Mouse (Mus musculus): ENCODE measurements around the gene Prkag2. TPM values are rescaled to one million over a fixed set of nuclear protein-coding genes. Genes with fewer than 3 reads are reported as not detected.

Gene Prkag2
- polyA plus RNA-seq, 1 experiment from 2014 or later: 36.4 TPM

GRCm38 (mm10) chr5:25088633-25089032 is 11.8 kb downstream of the Prkag2 start:
- Histone ChIP-seq H3K27me3 (ENCODE audit: insufficient read depth, low read length) (no peaks in the 10 kb centered on the region), H3K9me3 (replicated peaks; ENCODE audit: low read length) (no peaks in the 10 kb centered on the region), H3K4me1 (replicated peaks; ENCODE audit: insufficient read depth, low read length) (peaks cover 10% of the 10 kb centered on the region), H3K4me2 (ENCODE audit: low read length) (no peak overlapping the region), H3K9ac (ENCODE audit: low read depth, low read length) (no peak overlapping the region), H3K36me3 (ENCODE audit: insufficient read depth, low read length) (no peaks in the 10 kb centered on the region), H3K4me3 (replicated peaks; ENCODE audit: low read depth, low read length) (no peak overlapping the region), H3K27ac (no peak overlapping the region)
- 70% methylated on average over 4 of the region's 4 CpGs for WGBS
- TF ChIP-seq CTCF (IDR thresholded peaks at IDR 0.05; ENCODE audit: low read depth): no peak
- no peak for ATAC-seq (replicated peaks; ENCODE audit: low FRiP score, low read depth)
- DNase-seq (ENCODE audit: low spot score): no peak

GRCm38 (mm10) chr5:25088111-25088510 is 12.3 kb downstream of the Prkag2 start:
- DNase-seq (ENCODE audit: low spot score): no peak
- Histone ChIP-seq H3K9me3 (replicated peaks; ENCODE audit: low read length) (no peaks in the 10 kb centered on the region), H3K36me3 (ENCODE audit: insufficient read depth, low read length) (no peaks in the 10 kb centered on the region), H3K4me3 (replicated peaks; ENCODE audit: low read depth, low read length) (no peak overlapping the region), H3K4me1 (replicated peaks; ENCODE audit: insufficient read depth, low read length) (peaks cover 6% of the 10 kb centered on the region), H3K27ac (no peak overlapping the region), H3K4me2 (ENCODE audit: low read length) (no peak overlapping the region), H3K27me3 (ENCODE audit: insufficient read depth, low read length) (no peaks in the 10 kb centered on the region), H3K9ac (ENCODE audit: low read depth, low read length) (no peak overlapping the region)
- WGBS: 84% methylated on average over 13 of the region's 13 CpGs
- no peak for ATAC-seq (replicated peaks; ENCODE audit: low FRiP score, low read depth)
- TF ChIP-seq CTCF (IDR thresholded peaks at IDR 0.05; ENCODE audit: low read depth): no peak

- Histone ChIP-seq H3K27ac (no peak overlapping the region), H3K27me3 (ENCODE audit: insufficient read depth, low read length) (no peaks in the 10 kb centered on the region), H3K36me3 (ENCODE audit: insufficient read depth, low read length) (no peaks in the 10 kb centered on the region), H3K4me1 (replicated peaks; ENCODE audit: insufficient read depth, low read length) (no peaks in the 10 kb centered on the region), H3K4me3 (replicated peaks; ENCODE audit: low read depth, low read length) (no peak overlapping the region), H3K4me2 (ENCODE audit: low read length) (no peak overlapping the region), H3K9me3 (replicated peaks; ENCODE audit: low read length) (no peaks in the 10 kb centered on the region), H3K9ac (ENCODE audit: low read depth, low read length) (no peak overlapping the region)
- WGBS: 66% methylated on average over 7 of the region's 7 CpGs
- DNase-seq (ENCODE audit: low spot score): no peak
- TF ChIP-seq CTCF (IDR thresholded peaks at IDR 0.05; ENCODE audit: low read depth): no peak
- no peak for ATAC-seq (replicated peaks; ENCODE audit: low FRiP score, low read depth)
Observed at GRCm38 (mm10) chr5:25087064-25087463, 13.4 kb downstream of the Prkag2 start.

GRCm38 (mm10) chr5:25086234-25086633 is 14.2 kb downstream of the Prkag2 start:
- DNase-seq (ENCODE audit: low spot score): peak; percentile 31
- no peaks in the 10 kb centered on the region for H3K27me3 ChIP-seq (ENCODE audit: insufficient read depth, low read length)
- no peak overlapping the region for H3K9ac ChIP-seq (ENCODE audit: low read depth, low read length)
- H3K9me3 ChIP-seq (replicated peaks; ENCODE audit: low read length): no peaks in the 10 kb centered on the region
- no peak overlapping the region for H3K4me2 ChIP-seq (ENCODE audit: low read length)
- 0 out of 2 replicates have a peak, but pooled peaks cover 3% of the 10 kb centered on the region for H3K4me1 ChIP-seq (replicated peaks; ENCODE audit: insufficient read depth, low read length)
- ATAC-seq (replicated peaks; ENCODE audit: low FRiP score, low read depth): no peak
- TF ChIP-seq CTCF (IDR thresholded peaks at IDR 0.05; ENCODE audit: low read depth): no peak
- WGBS: 58% methylated on average over 4 of the region's 4 CpGs
- no peak overlapping the region for H3K4me3 ChIP-seq (replicated peaks; ENCODE audit: low read depth, low read length)
- H3K36me3 ChIP-seq (ENCODE audit: insufficient read depth, low read length): no peaks in the 10 kb centered on the region
- H3K27ac ChIP-seq: no peak overlapping the region

GRCm38 (mm10) chr5:25085170-25085569 is 15.3 kb downstream of the Prkag2 start:
- H3K9me3 ChIP-seq (replicated peaks; ENCODE audit: low read length): no peaks in the 10 kb centered on the region
- no peak overlapping the region for H3K27ac ChIP-seq
- H3K27me3 ChIP-seq (ENCODE audit: insufficient read depth, low read length): no peaks in the 10 kb centered on the region
- no peak overlapping the region for H3K9ac ChIP-seq (ENCODE audit: low read depth, low read length)
- no peak for TF ChIP-seq CTCF (IDR thresholded peaks at IDR 0.05; ENCODE audit: low read depth)
- no peak for ATAC-seq (replicated peaks; ENCODE audit: low FRiP score, low read depth)
- 90% methylated on average over 10 of the region's 10 CpGs for WGBS
- H3K4me3 ChIP-seq (replicated peaks; ENCODE audit: low read depth, low read length): no peak overlapping the region
- H3K36me3 ChIP-seq (ENCODE audit: insufficient read depth, low read length): no peaks in the 10 kb centered on the region
- no peak overlapping the region for H3K4me2 ChIP-seq (ENCODE audit: low read length)
- 0 out of 2 replicates have a peak, but pooled peaks cover 4% of the 10 kb centered on the region for H3K4me1 ChIP-seq (replicated peaks; ENCODE audit: insufficient read depth, low read length)
- DNase-seq (ENCODE audit: low spot score): no peak

GRCm38 (mm10) chr5:25083816-25084215 is 16.6 kb downstream of the Prkag2 start:
- WGBS: 38% methylated on average over 7 of the region's 7 CpGs
- Histone ChIP-seq H3K4me3 (replicated peaks; ENCODE audit: low read depth, low read length) (no peak overlapping the region), H3K36me3 (ENCODE audit: insufficient read depth, low read length) (no peaks in the 10 kb centered on the region), H3K4me2 (ENCODE audit: low read length) (no peak overlapping the region), H3K4me1 (replicated peaks; ENCODE audit: insufficient read depth, low read length) (0 out of 2 replicates have a peak, but pooled peaks cover 5% of the 10 kb centered on the region), H3K27ac (no peak overlapping the region), H3K27me3 (ENCODE audit: insufficient read depth, low read length) (no peaks in the 10 kb centered on the region), H3K9ac (ENCODE audit: low read depth, low read length) (no peak overlapping the region), H3K9me3 (replicated peaks; ENCODE audit: low read length) (no peaks in the 10 kb centered on the region)
- peak; percentile 57 for DNase-seq (ENCODE audit: low spot score)
- peak; percentile 54; the same call in 1 of the 2 replicates for ATAC-seq (replicated peaks; ENCODE audit: low FRiP score, low read depth)
- TF ChIP-seq CTCF (IDR thresholded peaks at IDR 0.05; ENCODE audit: low read depth): no peak

GRCm38 (mm10) chr5:25082542-25082941 is 17.9 kb downstream of the Prkag2 start:
- peak; percentile 79 for TF ChIP-seq CTCF (IDR thresholded peaks at IDR 0.05; ENCODE audit: low read depth)
- H3K9me3 ChIP-seq (replicated peaks; ENCODE audit: low read length): no peaks in the 10 kb centered on the region
- no peak overlapping the region for H3K27ac ChIP-seq
- no peak overlapping the region for H3K4me2 ChIP-seq (ENCODE audit: low read length)
- no peak overlapping the region for H3K9ac ChIP-seq (ENCODE audit: low read depth, low read length)
- H3K27me3 ChIP-seq (ENCODE audit: insufficient read depth, low read length): no peaks in the 10 kb centered on the region
- no peak overlapping the region for H3K4me3 ChIP-seq (replicated peaks; ENCODE audit: low read depth, low read length)
- H3K36me3 ChIP-seq (ENCODE audit: insufficient read depth, low read length): no peaks in the 10 kb centered on the region
- ATAC-seq (replicated peaks; ENCODE audit: low FRiP score, low read depth) (peak; percentile 67), DNase-seq (ENCODE audit: low spot score) (peak; percentile 78)
- 0 out of 2 replicates have a peak, but pooled peaks cover 8% of the 10 kb centered on the region for H3K4me1 ChIP-seq (replicated peaks; ENCODE audit: insufficient read depth, low read length)
- 41% methylated on average over 2 of the region's 2 CpGs for WGBS
